Mouse (Mus musculus) hindbrain, embryonic 15.5 days (tissue): ENCODE measurements around the gene Gm43951. TPM values are rescaled to one million over a fixed set of nuclear protein-coding genes. Genes with fewer than 3 reads are reported as not detected.

ENCODE experiments used
- ATAC-seq: fragments of 200-750 bp; cut with Nextera tagmentation; 2 replicates; pipeline ENCODE4 v1.8.0; 2017; ENCODE audit warnings: low read depth, moderate number of reproducible peaks, moderate TSS enrichment; ENCODE audit not compliant: low FRiP score
- H3K27ac ChIP-seq: fragments of 300-500 bp; sonication (generic); replicated peaks from 2 replicates; pipeline ENCODE4 v1.5.1; 2015; ENCODE audit warnings: mild to moderate bottlenecking, inconsistent platforms
- H3K27me3 ChIP-seq: fragments of 300-500 bp; sonication (generic); 2 replicates; pipeline ENCODE4 v1.6.1; 2015; ENCODE audit warnings: control low read depth, inconsistent platforms
- H3K36me3 ChIP-seq: fragments of 300-500 bp; sonication (generic); 2 replicates; pipeline ENCODE4 v1.6.1; 2015; ENCODE audit warnings: control low read depth, inconsistent platforms
- H3K4me1 ChIP-seq: fragments of 300-500 bp; sonication (generic); replicated peaks from 2 replicates; pipeline ENCODE4 v1.6.1; 2015; ENCODE audit warnings: control low read depth, inconsistent platforms
- H3K4me2 ChIP-seq: fragments of 300-500 bp; sonication (generic); 2 replicates; pipeline ENCODE4 v1.6.1; 2015; ENCODE audit warnings: moderate library complexity, mild to moderate bottlenecking, inconsistent platforms
- H3K4me3 ChIP-seq: fragments of 300-500 bp; sonication (generic); 2 replicates; pipeline ENCODE4 v1.5.1; 2015; ENCODE audit warnings: mild to moderate bottlenecking, inconsistent platforms
- H3K9ac ChIP-seq: fragments of 300-500 bp; sonication (generic); 2 replicates; pipeline ENCODE4 v1.6.1; 2015; ENCODE audit warnings: inconsistent platforms
- H3K9me3 ChIP-seq: fragments of 300-500 bp; sonication (generic); 2 replicates; pipeline ENCODE4 v1.6.1; 2016; ENCODE audit warnings: control low read depth, inconsistent platforms
- WGBS: fragments of 180-500 bp; shearing (Covaris S2); methylation state at CpG from one replicate; pipeline ENCODE4 v1.1.7; 2015; 5-methylcytosine and 5-hydroxymethylcytosine counted together
- polyA plus RNA-seq: library from polyadenylated mRNA; unstranded; fragments of >200 nt; fragmentation: Nextera tagmentation; extraction: Ambion mirVana; gene quantifications from 2 replicates; pipeline ENCODE4 v1.2.1, GENCODE M21; 2015

The Gm43951 gene
- polyA plus RNA-seq = 1.5 and 1.6 TPM in 2 replicates

- Histone ChIP-seq H3K9me3 (no peaks in the 10 kb centered on the region), H3K36me3 (peaks cover 23% of the 10 kb centered on the region), H3K4me1 (peaks cover 30% of the 10 kb centered on the region), H3K9ac (peak within 1 kb of the TSS; percentile 81), H3K4me3 (peak within 1 kb of the TSS; percentile 78), H3K27ac (peak within 1 kb of the TSS; percentile 79), H3K4me2 (peak within 1 kb of the TSS; percentile 72), H3K27me3 (no peaks in the 10 kb centered on the region)
- peak; percentile 52 for ATAC-seq
- under 1% methylated on average over 43 of the region's 43 CpGs for WGBS
Observed at GRCm38 (mm10) chr11:72206341-72207203, at the start of gene Gm43951. Gene Gm43951 (minus strand): TSS chr11:72206840.

GRCm38 (mm10) chr11:72256441-72256840 is 49.8 kb upstream of the Gm43951 start:
- ATAC-seq = no peak
- Histone ChIP-seq H3K36me3 (no peaks in the 10 kb centered on the region), H3K27me3 (no peaks in the 10 kb centered on the region), H3K9ac (no peak overlapping the region), H3K4me2 (no peak overlapping the region), H3K4me3 (no peak overlapping the region), H3K9me3 (no peaks in the 10 kb centered on the region), H3K27ac (no peak overlapping the region), H3K4me1 (no peaks in the 10 kb centered on the region)
- WGBS = 86% methylated on average over 2 of the region's 2 CpGs

- 90% methylated on average over 4 of the region's 4 CpGs for WGBS
- no peak for ATAC-seq
Observed at GRCm38 (mm10) chr11:72255629-72256028, 49.0 kb upstream of the Gm43951 start.

GRCm38 (mm10) chr11:72245196-72245753 is 38.6 kb upstream of the Gm43951 start:
- WGBS = 81% methylated on average over 8 of the region's 8 CpGs
- Histone ChIP-seq H3K36me3 (no peaks in the 10 kb centered on the region), H3K4me2 (no peak overlapping the region), H3K4me3 (no peak overlapping the region), H3K4me1 (no peaks in the 10 kb centered on the region), H3K9me3 (no peaks in the 10 kb centered on the region), H3K27ac (no peak overlapping the region), H3K27me3 (no peaks in the 10 kb centered on the region), H3K9ac (no peak overlapping the region)
- no peak for ATAC-seq

More at GRCm38 (mm10) chr11:72255629-72256028, 49.0 kb upstream of the Gm43951 start:
- Histone ChIP-seq H3K27me3 (no peaks in the 10 kb centered on the region), H3K4me1 (no peaks in the 10 kb centered on the region), H3K4me2 (no peak overlapping the region), H3K9ac (no peak overlapping the region), H3K4me3 (no peak overlapping the region), H3K27ac (no peak overlapping the region), H3K36me3 (no peaks in the 10 kb centered on the region), H3K9me3 (no peaks in the 10 kb centered on the region)

- H3K36me3 ChIP-seq = no peaks in the 10 kb centered on the region
- H3K9me3 ChIP-seq = no peaks in the 10 kb centered on the region
- ATAC-seq = no peak
- no peak overlapping the region for H3K27ac ChIP-seq
- H3K4me1 ChIP-seq = no peaks in the 10 kb centered on the region
- no peak overlapping the region for H3K9ac ChIP-seq
- 73% methylated on average over 4 of the region's 4 CpGs for WGBS
- no peak overlapping the region for H3K4me2 ChIP-seq
- no peaks in the 10 kb centered on the region for H3K27me3 ChIP-seq
- no peak overlapping the region for H3K4me3 ChIP-seq
Observed at GRCm38 (mm10) chr11:72240062-72240860, 33.6 kb upstream of the Gm43951 start.

GRCm38 (mm10) chr11:72234013-72234412 is 27.4 kb upstream of the Gm43951 start:
- H3K9me3 ChIP-seq = no peaks in the 10 kb centered on the region
- 0 out of 2 replicates have a peak, but pooled peaks cover 4% of the 10 kb centered on the region for H3K4me1 ChIP-seq
- WGBS = 60% methylated on average over 5 of the region's 5 CpGs
- no peak overlapping the region for H3K27ac ChIP-seq
- H3K36me3 ChIP-seq = no peaks in the 10 kb centered on the region
- no peaks in the 10 kb centered on the region for H3K27me3 ChIP-seq
- H3K9ac ChIP-seq = no peak overlapping the region
- H3K4me2 ChIP-seq = no peak overlapping the region
- no peak overlapping the region for H3K4me3 ChIP-seq
- ATAC-seq = 0 out of 2 replicates have a peak, but pooled peaks have one; percentile 30

- no peaks in the 10 kb centered on the region for H3K27me3 ChIP-seq
- H3K9ac ChIP-seq = no peak overlapping the region
- no peaks in the 10 kb centered on the region for H3K9me3 ChIP-seq
- WGBS = 70% methylated on average over 1 of the region's 1 CpGs
- H3K4me3 ChIP-seq = no peak overlapping the region
- no peak overlapping the region for H3K27ac ChIP-seq
- 0 out of 2 replicates have a peak, but pooled peaks cover 4% of the 10 kb centered on the region for H3K4me1 ChIP-seq
- ATAC-seq = no peak
- no peak overlapping the region for H3K4me2 ChIP-seq
- no peaks in the 10 kb centered on the region for H3K36me3 ChIP-seq
Observed at GRCm38 (mm10) chr11:72232991-72233390, 26.4 kb upstream of the Gm43951 start.

- no peak overlapping the region for H3K27ac ChIP-seq
- no peaks in the 10 kb centered on the region for H3K36me3 ChIP-seq
- WGBS = 87% methylated on average over 7 of the region's 7 CpGs
- no peak overlapping the region for H3K4me2 ChIP-seq
- no peak overlapping the region for H3K4me3 ChIP-seq
- H3K4me1 ChIP-seq = 0 out of 2 replicates have a peak, but pooled peaks cover 4% of the 10 kb centered on the region
- no peaks in the 10 kb centered on the region for H3K9me3 ChIP-seq
- H3K27me3 ChIP-seq = no peaks in the 10 kb centered on the region
- H3K9ac ChIP-seq = no peak overlapping the region
- no peak for ATAC-seq
Observed at GRCm38 (mm10) chr11:72232068-72232467, 25.4 kb upstream of the Gm43951 start.

- no peak for ATAC-seq
- WGBS = 92% methylated on average over 4 of the region's 4 CpGs
Observed at GRCm38 (mm10) chr11:72228513-72228912, 21.9 kb upstream of the Gm43951 start.

GRCm38 (mm10) chr11:72226901-72227300 is 20.3 kb upstream of the Gm43951 start:
- no peaks in the 10 kb centered on the region for H3K9me3 ChIP-seq
- H3K27ac ChIP-seq = 0 out of 2 replicates have a peak overlapping the region, but pooled peaks have one; percentile 47
- no peak overlapping the region for H3K4me2 ChIP-seq
- H3K4me3 ChIP-seq = no peak overlapping the region
- H3K4me1 ChIP-seq = peaks cover 11% of the 10 kb centered on the region
- H3K36me3 ChIP-seq = no peaks in the 10 kb centered on the region
- 89% methylated on average over 6 of the region's 6 CpGs for WGBS
- H3K9ac ChIP-seq = no peak overlapping the region
- no peak for ATAC-seq
- no peaks in the 10 kb centered on the region for H3K27me3 ChIP-seq

More at GRCm38 (mm10) chr11:72228513-72228912, 21.9 kb upstream of the Gm43951 start:
- Histone ChIP-seq H3K27me3 (no peaks in the 10 kb centered on the region), H3K27ac (no peak overlapping the region), H3K36me3 (no peaks in the 10 kb centered on the region), H3K4me2 (no peak overlapping the region), H3K9me3 (no peaks in the 10 kb centered on the region), H3K4me3 (no peak overlapping the region), H3K9ac (no peak overlapping the region), H3K4me1 (peaks cover 11% of the 10 kb centered on the region)

- 18% methylated on average over 10 of the region's 10 CpGs for WGBS
- Histone ChIP-seq H3K4me1 (peaks cover 11% of the 10 kb centered on the region), H3K4me3 (no peak overlapping the region), H3K9me3 (no peaks in the 10 kb centered on the region), H3K36me3 (no peaks in the 10 kb centered on the region), H3K9ac (no peak overlapping the region), H3K27me3 (no peaks in the 10 kb centered on the region), H3K27ac (peak overlapping the region; percentile 47), H3K4me2 (no peak overlapping the region)
- ATAC-seq = peak; percentile 67
Observed at GRCm38 (mm10) chr11:72226020-72226791, 19.6 kb upstream of the Gm43951 start.
